ENCODE assay signal across 1 mouse cellular context in the genomic region with DNA sequence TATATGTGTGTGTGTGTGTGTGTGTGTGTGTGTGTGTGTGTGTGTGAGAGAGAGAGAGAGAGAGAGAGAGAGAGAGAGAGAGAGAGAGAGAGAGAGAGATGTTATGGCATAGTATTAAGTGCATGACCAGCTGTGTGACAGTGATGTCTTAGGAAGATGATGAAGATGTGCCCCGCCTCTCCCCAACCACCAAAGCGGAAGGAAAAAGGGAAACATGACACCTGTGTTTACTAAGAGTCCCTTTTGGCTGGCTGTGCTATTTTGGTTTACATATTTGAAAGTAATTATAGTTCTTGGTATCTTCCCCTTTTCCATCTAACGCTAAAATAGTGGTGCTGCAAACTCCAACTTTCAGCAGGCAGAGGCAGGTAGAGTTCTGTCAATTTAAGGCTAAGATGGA.
TF ChIP-seq lines count a peak whose summit lies in the region.

No protein-coding gene starts in this region.

TF ChIP-seq in CH12.LX, 34 proteins besides CTCF, POLR2A, EP300 and RAD21 (continued from another document):
- TF ChIP-seq MEF2A (IDR thresholded peaks at IDR 0.05; ENCODE audit: borderline replicate concordance, low read depth, low read length) = peak; percentile 92
- no peak for TF ChIP-seq POLR2AphosphoS2 (IDR thresholded peaks at IDR 0.05; ENCODE audit: low read depth, low read length)
- TF ChIP-seq ETS1 (conservative IDR thresholded peaks at IDR 0.05; ENCODE audit: low read depth, low read length) = peak; percentile 58
- no peak for TF ChIP-seq MAFK (IDR thresholded peaks at IDR 0.05; ENCODE audit: insufficient replicate concordance, low read length)
- peak; percentile 14; the same call in 1 of the 2 replicates for TF ChIP-seq BHLHE40 (IDR thresholded peaks at IDR 0.05; ENCODE audit: low read depth, low read length)
- TF ChIP-seq JUN (IDR thresholded peaks at IDR 0.05; ENCODE audit: insufficient read depth, low read depth, low read length) = no peak
- no peak for TF ChIP-seq ZNF384 (IDR thresholded peaks at IDR 0.05; ENCODE audit: low read depth, low read length)
- TF ChIP-seq ELF1 (IDR thresholded peaks at IDR 0.05; ENCODE audit: low read depth, low read length) = peak; percentile 50; the same call in 1 of the 2 replicates
